Mouse (Mus musculus) cortical plate, adult 2 months (tissue): Measurements from ENCODE around the gene Tk2. TPM values are rescaled to one million over a fixed set of nuclear protein-coding genes. Genes with fewer than 3 reads are reported as not detected.
"Not testable (repeated sequence)": the region's sequence is repeated elsewhere in the genome, so short reads cannot be mapped to it uniquely, and the experiment has no call there.

Experiments used
- H3K27ac ChIP-seq: fragments of 200-500 bp; 2 replicates; pipeline ENCODE4 v1.5.1; 2012; ENCODE audit warnings: low read length, control low read depth, inconsistent platforms; ENCODE audit not compliant: insufficient read depth
- H3K4me1 ChIP-seq: fragments of 200-500 bp; 2 replicates; pipeline ENCODE4 v1.6.1; 2011; ENCODE audit warnings: low read length; ENCODE audit not compliant: control insufficient read depth, insufficient read depth
- H3K4me3 ChIP-seq: fragments of 200-500 bp; 2 replicates; pipeline ENCODE4 v1.5.1; 2011; ENCODE audit warnings: mild to moderate bottlenecking, low read length, control low read depth; ENCODE audit not compliant: insufficient read depth
- CTCF ChIP-seq: fragments of 200-500 bp; IDR thresholded peaks from 2 replicates; pipeline ENCODE4 v1.5.1; 2011; ENCODE audit warnings: mild to moderate bottlenecking, control low read depth, low read length; ENCODE audit not compliant: insufficient read depth; ENCODE audit errors: extremely low read depth
- POLR2A ChIP-seq: fragments of 200-500 bp; IDR thresholded peaks from 2 replicates; pipeline ENCODE4 v1.6.1; 2011; ENCODE audit warnings: mild to moderate bottlenecking, low read length, control low read depth; ENCODE audit not compliant: insufficient read depth; ENCODE audit errors: extremely low read depth
- polyA plus RNA-seq: library from polyadenylated mRNA; depleted of rRNA; stranded (reverse); fragments of >200 nt; gene quantifications from 2 replicates; pipeline ENCODE4 v1.2.3, GENCODE M21; 2012; rRNA removed

Gene Tk2
- 46.7 and 48.6 TPM in 2 replicates for polyA plus RNA-seq

DNA sequence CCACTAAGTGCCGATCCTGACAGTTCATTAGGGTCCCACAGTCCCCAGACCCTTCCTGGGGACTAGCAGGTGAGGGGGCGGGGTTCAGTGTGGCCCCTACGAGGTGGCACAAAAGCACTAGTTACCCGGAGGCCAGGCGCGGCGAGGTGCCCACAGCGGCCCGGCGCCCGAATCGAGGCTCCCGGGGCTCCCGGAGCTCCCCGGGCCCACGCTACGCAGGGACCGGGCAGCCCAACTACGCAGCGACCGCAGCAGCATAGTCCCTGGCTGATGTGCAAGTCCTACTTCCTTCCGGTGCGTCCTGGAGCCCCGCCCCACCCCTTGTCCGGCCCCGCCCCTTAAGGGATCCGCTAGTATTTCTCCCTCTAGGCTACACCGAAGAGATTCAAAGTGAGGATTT, at the start of gene Tk2:
TSS of gene Tk2 (minus strand) at position 283 of the 400 bp plus-strand sequence.
- Histone ChIP-seq H3K4me1 (no peaks in the 10 kb centered on the region; the same call in 1 of the 2 replicates), H3K27ac (no peak within 1 kb of the TSS), H3K4me3 (peak within 1 kb of the TSS; percentile 69)
- TF ChIP-seq POLR2A (peak; percentile 88), CTCF (no peak)

DNA sequence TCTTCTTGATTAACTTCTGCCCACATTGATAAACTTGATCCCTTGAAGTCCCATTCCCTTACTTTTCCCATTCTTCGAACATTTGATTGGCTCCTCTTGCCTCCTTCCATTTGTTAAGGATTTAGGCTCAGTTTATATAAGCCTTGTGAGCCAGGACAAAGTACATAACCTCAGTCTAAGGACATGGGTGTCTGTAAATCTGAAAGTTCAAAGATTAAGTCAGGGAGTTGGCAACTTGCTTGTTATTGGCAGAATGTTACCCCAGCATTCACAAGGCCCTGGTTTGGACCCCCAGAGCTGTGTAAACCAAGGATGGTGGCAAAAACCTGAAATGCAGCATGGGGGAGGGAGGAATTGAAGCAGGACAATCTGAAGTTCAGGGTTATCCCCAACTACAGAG, 46.0 kb upstream of the Tk2 start:
- TF ChIP-seq CTCF (no peak), POLR2A (no peak)
- Histone ChIP-seq H3K4me1 (no peaks in the 10 kb centered on the region), H3K4me3 (no peak overlapping the region), H3K27ac (no peak overlapping the region)

DNA sequence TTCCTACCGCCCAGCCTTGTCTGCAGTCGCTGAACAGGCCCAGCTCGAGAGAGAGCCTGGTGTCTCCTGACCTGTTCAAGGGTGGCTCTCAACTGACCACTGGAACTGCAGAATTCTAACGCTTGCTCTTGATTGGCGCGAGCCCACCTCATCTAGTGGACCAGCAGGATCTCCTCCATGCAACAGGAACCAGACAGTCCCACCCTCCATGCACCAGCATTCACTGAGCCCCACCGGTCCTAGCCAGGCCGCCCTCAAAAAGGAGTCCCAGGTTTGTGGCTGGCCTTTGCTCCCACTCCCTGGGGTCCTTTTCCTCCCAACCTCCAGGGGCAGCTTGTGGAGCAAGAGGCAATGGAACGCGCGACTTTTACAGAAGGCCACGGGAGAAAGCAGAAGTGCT, 44.7 kb upstream of the Tk2 start, which contains the start of gene Cmtm2a:
TSS of gene Cmtm2a (minus strand) at position 101 of the 400 bp plus-strand sequence.
- H3K27ac ChIP-seq, H3K4me3 ChIP-seq, H3K4me1 ChIP-seq: not testable (repeated sequence)

- Histone ChIP-seq H3K27ac (no peak overlapping the region), H3K4me3 (no peak overlapping the region), H3K4me1 (no peaks in the 10 kb centered on the region)
- no peak for TF ChIP-seq CTCF
- TF ChIP-seq POLR2A, result no peak
Measured at GRCm38 (mm10) chr8:104268937-104269440, 20.6 kb upstream of the Tk2 start.

DNA sequence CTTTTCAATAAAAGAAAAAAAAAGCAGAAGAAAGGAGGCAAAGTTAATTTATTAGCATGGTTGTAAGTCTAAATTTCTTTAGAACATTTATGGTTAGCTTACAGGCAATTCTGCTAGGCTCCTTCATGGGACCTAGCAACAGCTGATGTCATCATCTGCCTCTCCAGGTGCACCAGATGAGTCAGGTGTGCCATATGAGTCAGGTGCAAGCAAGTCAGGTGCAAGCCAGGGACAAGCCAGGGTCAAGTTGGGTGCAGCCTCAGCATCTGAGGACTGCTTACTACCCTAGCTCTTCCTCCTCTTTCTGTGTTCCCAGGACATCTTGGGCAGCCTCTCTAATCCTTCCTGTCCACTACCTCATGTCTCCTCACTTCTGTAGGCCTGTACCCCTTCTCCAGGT, 20.0 kb upstream of the Tk2 start:
- TF ChIP-seq POLR2A (no peak), CTCF (no peak)
- Histone ChIP-seq H3K27ac (no peak overlapping the region), H3K4me3 (no peak overlapping the region), H3K4me1 (no peaks in the 10 kb centered on the region)

DNA sequence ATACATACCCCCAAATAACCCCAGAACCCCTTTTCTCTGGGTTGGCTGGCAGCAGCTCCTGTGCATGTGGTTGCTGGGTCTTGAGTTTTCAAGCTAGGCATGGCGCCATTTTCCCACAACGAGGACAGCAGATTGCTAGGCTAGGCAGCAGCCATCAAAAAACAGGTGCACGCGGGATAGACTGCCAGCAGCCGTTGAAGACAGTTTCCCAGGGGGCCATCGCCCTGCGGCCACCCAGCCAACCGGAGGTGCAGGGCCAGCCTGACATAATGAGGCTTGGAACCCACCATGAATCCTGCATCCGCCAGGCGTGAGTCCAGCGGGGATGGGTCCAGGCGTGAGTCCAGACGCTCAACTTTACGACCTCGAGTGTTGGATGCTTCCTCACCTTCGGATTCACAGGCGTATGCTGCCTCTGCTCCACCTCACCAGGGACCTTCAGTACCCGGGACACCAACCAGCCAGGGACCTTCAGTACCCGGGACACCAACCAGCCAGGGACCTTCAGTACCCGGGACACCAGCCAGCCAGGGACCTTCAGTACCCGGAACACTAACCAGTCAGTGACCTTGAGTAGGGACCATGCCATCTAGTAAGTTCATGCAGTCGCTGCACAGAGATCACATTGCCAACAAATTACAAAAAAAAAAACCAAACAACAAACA, 16.0 kb upstream of the Tk2 start:
- not testable (repeated sequence) for H3K27ac ChIP-seq, H3K4me1 ChIP-seq, H3K4me3 ChIP-seq

DNA sequence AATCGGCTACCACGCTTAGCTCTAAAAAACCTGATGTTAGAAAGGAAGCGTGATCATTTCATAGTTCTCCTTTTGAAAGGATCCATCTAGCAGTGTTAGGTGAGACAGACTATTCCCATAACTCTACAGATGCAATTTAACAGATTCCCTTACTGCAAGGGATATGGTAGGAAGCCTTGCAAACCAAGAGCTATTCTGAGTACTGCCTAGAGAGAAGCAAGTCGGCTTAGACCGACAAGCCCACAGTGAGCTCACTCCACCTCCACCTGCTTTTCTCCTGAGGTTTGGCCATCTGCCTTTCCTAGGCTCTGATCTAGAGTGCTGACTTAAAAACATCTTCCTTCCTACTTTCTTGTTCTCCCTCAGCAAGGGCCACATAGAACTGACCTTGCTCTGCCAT, 13.4 kb upstream of the Tk2 start:
- H3K4me1 ChIP-seq, H3K27ac ChIP-seq: not testable (repeated sequence)

DNA sequence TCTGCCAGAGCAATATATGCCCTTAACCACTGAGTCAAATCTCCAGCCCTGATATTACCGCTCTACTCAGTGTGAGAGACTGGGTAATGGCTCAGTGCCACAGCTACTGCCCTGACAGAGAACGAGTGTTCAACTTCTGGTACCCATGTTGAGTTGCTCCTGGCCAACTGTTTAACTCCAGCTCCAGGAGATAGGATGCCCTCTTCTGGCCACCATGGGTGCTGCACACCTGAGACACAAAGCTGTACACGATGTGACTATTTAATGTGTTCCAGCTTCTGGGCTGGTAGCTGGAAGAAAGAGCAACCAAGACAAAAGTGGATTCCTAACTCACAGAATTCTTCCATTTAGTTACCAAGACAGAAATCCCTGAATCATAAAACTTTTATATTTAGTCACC, 4.7 kb upstream of the Tk2 start:
- 0 out of 2 replicates have a peak, but pooled peaks have one; percentile 21 for TF ChIP-seq CTCF
- no peak for TF ChIP-seq POLR2A
- Histone ChIP-seq H3K4me3 (no peak overlapping the region), H3K4me1 (no peaks in the 10 kb centered on the region; the same call in 1 of the 2 replicates), H3K27ac (no peak overlapping the region)

More for the DNA sequence above, 13.4 kb upstream of the Tk2 start:
- H3K4me3 ChIP-seq, result not testable (repeated sequence)

GRCm38 (mm10) chr8:104251461-104251860, 3.1 kb upstream of the Tk2 start:
- Histone ChIP-seq H3K4me1 (no peaks in the 10 kb centered on the region; the same call in 1 of the 2 replicates), H3K27ac (no peak overlapping the region), H3K4me3 (no peak overlapping the region; the same call in 1 of the 2 replicates)
- TF ChIP-seq POLR2A, result no peak
- no peak for TF ChIP-seq CTCF

GRCm38 (mm10) chr8:104250439-104251367, 2.3 kb upstream of the Tk2 start, which contains the start of gene Cklf:
TSS of gene Cklf (plus strand) at chr8:104250861.
- Histone ChIP-seq H3K27ac (no peak within 1 kb of the TSS), H3K4me1 (no peaks in the 10 kb centered on the region; the same call in 1 of the 2 replicates), H3K4me3 (peak within 1 kb of the TSS; percentile 95)
- TF ChIP-seq POLR2A (peak; percentile 56; the same call in 1 of the 2 replicates), CTCF (no peak)
